Mouse (Mus musculus): ENCODE results near the gene Tango2.

Gene Tango2

DNA sequence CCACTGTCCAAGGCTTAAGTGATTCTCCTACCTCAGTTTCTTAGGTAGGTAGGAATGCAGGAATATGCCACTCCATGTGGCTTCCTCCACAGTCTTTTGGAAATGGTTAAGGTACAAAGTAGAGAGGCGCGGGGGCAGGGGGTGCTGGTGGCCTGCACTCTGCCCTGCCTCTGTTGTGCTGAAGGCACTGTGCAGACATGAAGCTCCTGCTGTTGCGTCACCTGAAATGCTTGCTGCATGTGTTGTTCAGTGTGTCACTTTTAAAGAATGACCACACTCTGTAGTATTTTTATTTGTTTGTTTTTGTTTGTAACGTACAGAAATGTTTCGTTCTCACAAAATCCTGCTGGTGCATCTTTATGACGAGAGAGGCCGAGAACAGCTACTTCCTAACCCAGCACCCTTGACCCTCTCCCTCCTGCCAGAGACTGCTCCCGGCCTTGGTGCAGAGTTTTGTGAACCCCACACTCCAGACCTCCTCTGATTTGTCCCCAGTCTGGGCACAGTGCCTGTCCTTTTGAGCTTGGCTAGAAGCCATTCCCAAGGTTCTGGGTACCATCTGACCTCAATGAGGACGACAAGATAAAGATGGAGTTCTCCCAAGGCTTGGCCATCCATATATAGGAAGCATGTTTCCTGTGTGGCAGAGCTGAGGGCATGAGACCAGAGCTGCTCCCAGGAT lies 35.3 kb upstream of the Tango2 start:
- DNase-seq (ENCODE audit: low read depth, low spot score), result no peak

- no peak for DNase-seq (ENCODE audit: low read depth, low spot score)
These were observed 33.8 kb upstream of the Tango2 start for GRCm38 (mm10) chr16:18381621-18382258.

DNA sequence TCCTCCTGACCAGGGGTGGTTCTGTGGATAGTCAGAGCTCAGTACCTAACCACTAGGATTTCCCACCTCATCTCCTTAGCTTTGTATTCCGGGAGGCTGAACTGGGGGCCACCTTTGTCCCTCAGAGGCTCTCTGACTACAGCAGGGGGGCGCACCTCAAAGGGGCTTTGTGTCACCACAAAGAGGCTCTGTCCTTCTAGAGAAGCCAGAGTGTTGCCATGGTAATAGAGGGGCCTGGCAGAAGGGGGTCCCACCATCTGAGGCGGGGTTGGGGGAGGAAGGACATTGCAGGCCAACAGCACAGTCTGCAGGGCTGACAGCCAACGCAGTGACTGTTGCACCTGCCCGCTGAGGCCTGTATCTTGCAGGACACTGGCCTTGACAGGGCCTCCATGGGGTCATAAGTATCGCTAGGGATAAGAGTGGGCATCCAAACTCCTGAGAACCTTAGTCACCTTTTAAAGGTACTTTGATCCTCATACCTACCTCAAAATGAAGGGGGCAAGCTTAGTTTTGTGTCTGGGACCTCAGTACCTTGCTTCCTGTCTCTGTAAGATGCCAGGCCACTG lies 32.7 kb upstream of the Tango2 start:
- DNase-seq (ENCODE audit: low read depth, low spot score), result no peak

GRCm38 (mm10) chr16:18379338-18380001 lies 31.6 kb upstream of the Tango2 start:
- no peak for DNase-seq (ENCODE audit: low read depth, low spot score)

GRCm38 (mm10) chr16:18378489-18378888 lies 30.6 kb upstream of the Tango2 start:
- no peak for DNase-seq (ENCODE audit: low read depth, low spot score)

- DNase-seq (ENCODE audit: low read depth, low spot score), result peak; percentile 77
These were observed 29.3 kb upstream of the Tango2 start for GRCm38 (mm10) chr16:18377203-18377602.

DNA sequence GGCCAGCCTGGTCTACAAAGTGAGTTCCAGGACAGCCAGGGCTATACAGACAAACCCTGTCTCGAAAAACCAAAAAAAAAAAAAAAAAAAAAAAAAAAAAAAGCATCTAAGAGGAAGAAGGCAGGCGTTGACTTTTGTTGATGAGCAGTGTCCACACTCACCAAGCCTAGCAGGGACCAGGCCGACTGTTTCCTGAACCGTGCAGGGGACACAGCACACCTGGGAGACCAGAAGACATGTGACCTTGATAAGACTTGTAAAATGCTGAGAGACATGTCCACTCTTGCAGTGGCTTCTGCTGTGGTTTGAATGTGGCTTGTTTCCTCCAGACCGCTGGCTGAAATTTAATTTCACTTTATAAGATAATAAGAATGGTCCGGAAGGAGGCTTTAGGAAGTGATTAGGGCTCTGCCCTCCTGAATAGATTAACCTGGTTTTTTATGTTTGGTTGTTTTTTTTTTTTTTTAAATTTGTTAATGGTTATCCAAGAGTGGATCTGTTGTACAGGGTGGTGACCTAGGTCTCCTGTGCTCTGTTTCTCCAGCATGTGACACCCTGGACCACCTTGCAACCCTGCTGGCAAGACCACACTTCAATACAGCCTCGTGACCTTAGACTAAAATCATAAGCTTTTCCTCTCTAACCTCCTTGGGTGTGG lies 28.5 kb upstream of the Tango2 start:
- no peak for DNase-seq (ENCODE audit: low read depth, low spot score)

DNA sequence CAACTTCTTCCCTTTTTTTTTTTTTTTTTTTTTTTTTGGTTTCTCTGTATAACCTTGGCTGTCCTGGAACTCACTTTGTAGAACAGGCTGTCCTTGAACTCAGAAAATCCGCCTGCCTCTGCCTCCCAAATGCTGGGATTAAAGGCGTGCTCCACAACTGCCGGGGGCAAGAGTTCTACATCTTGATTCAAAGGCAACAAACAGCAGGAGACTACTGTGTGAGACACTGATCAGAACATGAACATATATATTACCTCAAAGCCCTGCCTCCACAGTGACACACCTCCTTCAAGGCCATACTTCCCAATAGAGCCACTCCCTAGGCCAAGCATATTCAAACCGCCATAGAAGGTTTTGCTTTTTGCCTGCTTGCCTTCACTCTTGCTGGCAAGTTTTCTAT lies 25.7 kb upstream of the Tango2 start:
- DNase-seq (ENCODE audit: low read depth, low spot score), result peak; percentile 73

GRCm38 (mm10) chr16:18370197-18370596 lies 22.3 kb upstream of the Tango2 start:
- no peak for DNase-seq (ENCODE audit: low read depth, low spot score)

DNA sequence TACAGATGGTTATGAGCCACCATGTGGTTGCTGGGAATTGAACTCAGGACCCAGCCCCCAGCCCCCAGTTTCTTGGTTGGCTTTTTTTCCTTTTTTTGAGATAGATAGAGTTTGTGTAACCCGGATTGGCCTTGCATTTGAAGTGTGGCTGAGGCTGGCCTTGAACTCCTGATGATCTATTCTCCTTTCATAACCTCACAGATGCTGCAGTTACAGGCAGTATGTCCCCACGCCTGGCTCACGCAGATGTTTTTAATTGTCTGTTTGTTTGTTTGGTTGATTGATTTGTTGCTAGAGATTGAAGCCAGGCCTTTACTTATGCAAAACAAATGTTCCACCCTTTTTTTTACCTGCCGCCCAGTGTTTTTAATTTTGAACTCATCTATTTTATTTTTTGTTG lies 18.9 kb upstream of the Tango2 start:
- no peak for DNase-seq (ENCODE audit: low read depth, low spot score)

- no peak for DNase-seq (ENCODE audit: low read depth, low spot score)
These were observed 15.0 kb upstream of the Tango2 start for GRCm38 (mm10) chr16:18362948-18363347.

- DNase-seq (ENCODE audit: low read depth, low spot score), result no peak
These were observed 12.4 kb upstream of the Tango2 start for GRCm38 (mm10) chr16:18360151-18360805.

DNA sequence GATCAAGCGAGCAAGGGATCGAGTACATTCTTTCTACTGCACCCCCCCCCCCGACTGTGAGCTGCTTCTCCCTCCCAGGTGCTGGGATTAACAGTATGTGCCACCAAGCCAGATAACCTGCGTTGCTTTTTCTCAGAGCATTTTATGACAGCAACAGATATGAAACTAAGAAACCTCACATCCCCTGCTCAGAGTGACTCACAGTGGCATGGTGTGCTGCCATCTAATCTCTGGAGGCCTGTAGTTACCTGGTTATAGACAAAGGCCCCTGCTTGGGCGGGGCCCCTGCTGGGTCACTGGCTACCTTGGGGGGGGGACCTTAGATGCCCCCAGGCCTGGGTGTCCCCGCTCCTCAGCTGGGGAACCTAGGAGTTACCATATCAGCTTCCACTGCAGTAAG lies 10.1 kb upstream of the Tango2 start:
- DNase-seq (ENCODE audit: low read depth, low spot score), result no peak

DNA sequence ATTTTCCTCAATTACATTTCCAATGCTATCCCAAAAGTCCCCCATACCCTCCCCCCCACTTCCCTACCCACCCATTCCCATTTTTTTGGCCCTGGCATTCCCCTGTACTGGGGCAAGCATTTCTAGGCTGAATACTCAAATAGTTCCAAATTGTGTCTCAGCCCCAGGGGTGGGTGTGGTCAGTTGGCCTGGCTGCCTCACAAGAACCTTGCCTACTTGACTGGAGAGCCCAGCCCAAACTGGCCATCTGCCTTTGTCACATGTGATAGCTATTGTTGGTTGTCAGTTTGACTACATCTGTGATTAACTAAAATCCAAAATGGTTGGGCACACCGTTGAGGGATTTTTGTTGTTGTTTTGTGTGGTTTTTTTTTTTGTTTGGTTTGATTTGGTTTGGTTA lies 9.1 kb upstream of the Tango2 start:
- no peak for DNase-seq (ENCODE audit: low read depth, low spot score)

DNA sequence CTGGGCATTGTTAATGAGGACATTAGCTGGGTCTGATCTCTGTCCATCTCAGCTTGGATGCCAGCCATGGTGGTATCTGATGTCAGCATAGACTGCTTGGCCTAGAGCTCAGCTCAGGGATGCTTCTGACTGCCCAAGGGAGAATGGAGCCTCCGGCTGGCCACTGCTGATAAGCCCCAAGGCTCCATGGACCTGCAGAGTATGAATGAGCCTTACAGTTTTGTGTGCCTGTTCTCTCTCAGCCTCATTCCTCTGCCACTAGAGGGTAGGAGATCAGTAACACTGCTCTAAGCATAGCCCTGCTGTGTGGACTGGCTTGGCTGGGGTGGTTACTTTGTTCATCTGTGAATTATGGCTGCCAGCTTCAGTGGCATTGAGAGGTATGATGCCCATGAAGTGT lies 5.2 kb upstream of the Tango2 start:
- no peak for DNase-seq (ENCODE audit: low read depth, low spot score)

DNA sequence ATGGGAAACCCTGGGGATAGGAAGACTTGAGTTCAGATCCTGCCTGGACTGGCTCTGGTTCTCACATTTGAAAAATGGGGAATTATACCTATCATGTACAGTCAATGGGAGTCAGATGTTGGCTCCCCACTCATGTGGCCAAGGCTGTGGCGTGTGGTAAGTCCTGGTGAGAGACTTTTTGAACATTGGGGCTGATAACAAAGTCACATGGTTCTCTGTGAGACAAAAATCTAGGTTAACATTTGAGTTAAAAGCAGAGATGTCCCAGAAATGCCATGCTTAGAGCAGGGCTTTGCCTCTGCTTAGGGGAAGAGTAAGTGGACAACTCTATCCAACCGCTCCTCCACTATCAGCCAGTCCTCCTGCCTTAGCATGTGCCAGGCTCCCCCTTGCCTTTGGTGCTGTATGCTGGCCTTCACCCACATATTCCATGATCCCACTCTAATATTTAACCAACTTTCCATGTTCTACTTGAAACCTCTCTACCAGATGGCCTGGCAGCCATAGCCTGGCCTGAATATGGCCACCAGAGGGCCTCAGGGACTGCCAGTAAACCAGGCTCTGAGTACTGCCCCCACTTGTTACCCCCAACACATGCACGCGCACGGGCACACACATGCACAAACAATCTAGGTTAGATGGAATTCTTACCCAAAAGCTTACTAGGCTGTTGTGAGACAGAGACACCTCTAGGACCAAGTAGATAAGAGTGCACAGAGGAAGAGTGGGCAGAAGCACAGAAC lies 3.6 kb upstream of the Tango2 start:
- peak; percentile 23 for DNase-seq (ENCODE audit: low read depth, low spot score)

- no peak for DNase-seq (ENCODE audit: low read depth, low spot score)
These were observed 1.9 kb upstream of the Tango2 start for GRCm38 (mm10) chr16:18349761-18350325.

DNA sequence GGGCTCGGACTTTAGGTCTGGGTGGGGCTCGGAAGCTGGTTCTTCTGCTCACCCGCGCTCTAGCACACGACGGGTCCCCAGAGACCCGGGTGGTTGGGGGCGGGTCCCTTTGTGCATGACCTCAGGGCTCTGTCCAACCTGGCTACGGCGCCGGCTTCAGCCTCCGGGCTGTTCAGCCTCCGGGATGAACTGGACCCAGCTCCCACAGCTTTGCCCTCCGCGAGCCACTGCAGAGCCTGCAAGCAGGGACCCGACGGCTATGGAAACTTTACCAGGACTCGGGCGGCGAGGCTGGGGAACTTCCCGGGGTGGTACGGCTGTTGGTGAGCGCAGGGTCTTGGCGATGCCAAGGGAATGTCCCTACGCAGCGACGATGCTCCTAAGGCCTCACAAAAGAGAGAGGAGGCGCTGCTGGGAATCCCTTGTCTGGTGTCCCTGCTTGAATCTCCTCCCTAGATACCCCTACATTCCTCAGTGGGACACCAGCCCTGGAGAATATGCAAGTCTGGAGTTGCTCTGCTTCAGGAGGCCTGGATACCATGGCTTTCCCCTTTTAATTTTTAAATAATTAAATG lies 785 bp upstream of the Tango2 start:
- DNase-seq (ENCODE audit: low read depth, low spot score), result peak; percentile 23

DNA sequence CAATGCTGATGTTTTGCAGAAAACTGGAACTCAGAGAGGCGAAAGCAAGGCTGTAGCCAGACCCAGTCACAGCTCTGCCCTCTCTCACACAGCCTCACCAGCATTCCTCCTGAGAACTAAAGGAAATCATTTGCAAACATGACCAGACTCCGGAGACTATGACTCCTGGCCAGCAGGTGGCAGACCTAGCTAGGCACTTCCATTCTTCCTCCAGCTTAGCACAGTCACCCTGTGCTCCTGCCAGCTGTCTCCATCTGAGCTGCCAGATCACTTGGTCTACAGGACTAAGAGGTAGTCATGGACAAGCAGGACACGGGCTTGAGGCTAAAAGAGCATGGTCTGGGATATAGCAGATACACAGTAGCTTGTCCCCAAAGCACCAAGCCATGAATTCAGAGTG lies 2.7 kb downstream of the Tango2 start:
- peak; percentile 91 for DNase-seq (ENCODE audit: low read depth, low spot score)

GRCm38 (mm10) chr16:18343778-18344177 lies 4.1 kb downstream of the Tango2 start:
- DNase-seq (ENCODE audit: low read depth, low spot score), result peak; percentile 96

Data from R1 (cell line).